Mouse (Mus musculus) kidney, adult 2 months (tissue): ENCODE measurements at regions not wholly inside any gene's neighbourhood (a gene's known extent, or its start where the extent isn't known, plus 50 kb on each side); places are given as distances from the start of the nearest gene placed in this dataset.

Experiments
- DNase-seq: peaks from one replicate; pipeline ENCODE4 v3.0.0; 2021
- H3K27ac ChIP-seq: fragments of 200-500 bp; 2 replicates; pipeline ENCODE4 v1.5.1; 2012; ENCODE audit warnings: low read depth, low read length, control low read depth, inconsistent platforms; ENCODE audit not compliant: insufficient read depth
- H3K27me3 ChIP-seq: fragments of 200-500 bp; replicated peaks from 2 replicates; pipeline ENCODE4 v1.6.1; 2012; ENCODE audit warnings: mild to moderate bottlenecking, moderate library complexity, low read length, inconsistent platforms; ENCODE audit not compliant: control insufficient read depth, insufficient read depth
- H3K36me3 ChIP-seq: fragments of 200-500 bp; 2 replicates; pipeline ENCODE4 v1.6.1; 2012; ENCODE audit warnings: mild to moderate bottlenecking, moderate library complexity, low read length, inconsistent platforms; ENCODE audit not compliant: control insufficient read depth, insufficient read depth
- H3K4me1 ChIP-seq: fragments of 200-500 bp; 2 replicates; pipeline ENCODE4 v1.6.1; 2011; ENCODE audit warnings: low read length; ENCODE audit not compliant: control insufficient read depth, insufficient read depth
- H3K4me3 ChIP-seq: fragments of 200-500 bp; 2 replicates; pipeline ENCODE4 v1.5.1; 2011; ENCODE audit warnings: mild to moderate bottlenecking, low read depth, low read length, control low read depth; ENCODE audit not compliant: insufficient read depth
- CTCF ChIP-seq: fragments of 200-500 bp; conservative IDR thresholded peaks from 2 replicates; pipeline ENCODE4 v1.5.1; 2011; ENCODE audit warnings: low read depth, mild to moderate bottlenecking, control low read depth, low read length, moderate library complexity, mixed read lengths; ENCODE audit not compliant: insufficient read depth, insufficient read length
- POLR2A ChIP-seq: fragments of 200-500 bp; IDR thresholded peaks from one replicate; pipeline ENCODE4 v1.6.1; 2011; ENCODE audit warnings: low read depth, low read length, control low read depth
- WGBS: fragments of 180-500 bp; shearing (Covaris S2); methylation state at CpG from one replicate; pipeline ENCODE4 v1.1.7; 2018; 5-methylcytosine and 5-hydroxymethylcytosine counted together

DNA sequence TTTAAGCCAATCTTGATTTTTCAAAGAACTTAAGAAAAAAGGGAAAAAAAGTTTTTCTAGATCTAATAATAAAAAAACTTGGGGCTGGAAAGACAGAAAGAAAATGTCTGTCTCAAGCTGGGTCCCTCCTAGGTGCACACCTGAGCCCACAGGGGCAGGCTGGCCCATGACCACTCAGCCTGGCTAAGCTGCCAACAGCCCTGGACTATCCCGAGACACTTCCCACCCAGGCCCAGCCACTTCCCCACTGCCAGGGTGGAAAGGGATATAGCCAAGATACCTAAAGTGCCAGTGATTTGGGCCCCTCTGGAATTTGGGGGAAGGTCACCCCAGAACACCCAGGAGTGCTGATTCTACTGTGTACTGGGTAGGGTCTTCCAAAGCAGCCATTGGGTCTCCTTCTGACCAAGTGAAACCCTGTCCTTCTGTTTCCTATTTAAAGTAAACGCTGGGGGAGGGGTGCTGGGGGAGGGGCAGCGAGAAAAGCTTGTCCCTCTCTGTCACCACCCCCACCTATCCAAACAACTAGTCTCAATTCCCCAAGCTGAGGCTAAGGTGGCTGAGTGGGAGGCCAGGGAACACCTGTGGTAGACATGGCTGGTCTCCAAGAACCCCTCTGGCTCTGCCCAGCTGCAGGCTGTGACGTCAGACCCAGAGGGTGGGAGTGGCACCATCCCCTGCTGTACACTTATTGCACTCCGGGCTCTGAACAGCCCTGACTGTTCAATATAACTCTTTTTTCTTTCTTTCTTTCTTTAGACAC is 62.6 kb downstream of the Mcfd2 start:
- Histone ChIP-seq H3K36me3 (no peaks in the 10 kb centered on the region), H3K4me1 (peaks cover 12% of the 10 kb centered on the region), H3K4me3 (no peak overlapping the region), H3K27me3 (no peaks in the 10 kb centered on the region), H3K27ac (peak overlapping the region; percentile 64)
- 29% methylated on average over 5 of the region's 5 CpGs for WGBS
- TF ChIP-seq CTCF = no peak
- no peak for DNase-seq

- Histone ChIP-seq H3K27me3 (no peaks in the 10 kb centered on the region), H3K4me3 (no peak overlapping the region), H3K4me1 (peaks cover 14% of the 10 kb centered on the region), H3K27ac (no peak overlapping the region), H3K36me3 (no peaks in the 10 kb centered on the region)
- no peak for TF ChIP-seq POLR2A
- TF ChIP-seq CTCF = no peak
- WGBS = 56% methylated on average over 6 of the region's 6 CpGs
- peak; percentile 93 for DNase-seq
These were observed 63.2 kb downstream of the Mcfd2 start for GRCm38 (mm10) chr17:87202490-87202889.

DNA sequence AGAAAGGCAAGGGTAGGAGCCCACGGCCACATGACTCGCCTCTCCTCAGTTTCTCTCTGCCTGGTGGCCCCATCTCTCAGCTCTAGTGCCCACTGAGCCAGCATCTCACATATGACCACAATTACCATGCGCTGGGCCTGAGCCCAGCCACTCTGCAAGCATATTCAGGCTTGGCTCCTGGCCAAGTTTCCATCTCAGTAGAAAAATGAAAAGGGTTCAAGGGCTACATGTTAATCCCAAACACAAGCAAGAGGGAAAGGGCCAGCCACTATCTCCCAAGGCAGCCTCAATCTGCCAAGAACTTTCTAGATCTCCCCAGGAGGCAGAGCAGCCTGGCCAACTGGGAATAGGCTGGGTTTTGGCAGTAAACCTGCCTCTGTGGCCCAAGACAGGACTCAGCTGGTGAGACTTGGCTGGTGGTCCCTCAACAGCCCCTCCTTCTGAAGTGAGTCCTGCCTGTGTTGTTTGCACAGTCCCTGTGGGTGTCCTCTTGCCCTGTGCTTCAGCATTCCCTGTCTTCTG is 65.0 kb downstream of the Mcfd2 start:
- peak; percentile 81 for DNase-seq
- no peaks in the 10 kb centered on the region for H3K36me3 ChIP-seq
- H3K27me3 ChIP-seq = no peaks in the 10 kb centered on the region
- H3K4me3 ChIP-seq = no peak overlapping the region
- H3K27ac ChIP-seq = peak overlapping the region; percentile 51
- peaks cover 14% of the 10 kb centered on the region for H3K4me1 ChIP-seq
- 61% methylated on average over 3 of the region's 3 CpGs for WGBS
- TF ChIP-seq POLR2A (no peak), CTCF (no peak)

DNA sequence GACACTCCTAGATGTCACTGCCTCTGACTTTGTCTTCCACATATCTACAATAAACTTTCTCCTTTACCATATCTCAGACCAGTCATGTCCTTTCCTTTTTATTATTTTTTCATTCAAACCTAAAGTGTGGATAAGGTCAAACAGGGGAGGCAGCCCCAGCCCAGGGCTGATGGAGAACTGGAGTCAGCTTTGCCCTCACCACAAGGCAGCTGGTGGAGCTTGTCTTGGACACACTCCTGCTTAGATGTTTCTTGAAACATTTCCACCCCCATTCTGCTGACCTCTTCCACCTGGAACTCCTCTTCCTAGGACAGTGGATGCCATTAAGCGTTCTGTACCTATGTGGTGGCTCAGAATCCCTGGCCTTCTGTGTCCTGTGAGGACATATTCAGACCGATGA is 65.6 kb downstream of the Mcfd2 start:
- Histone ChIP-seq H3K36me3 (no peaks in the 10 kb centered on the region), H3K4me1 (peaks cover 14% of the 10 kb centered on the region), H3K27me3 (no peaks in the 10 kb centered on the region), H3K27ac (peak overlapping the region; percentile 37), H3K4me3 (no peak overlapping the region)
- 87% methylated on average over 2 of the region's 2 CpGs for WGBS
- TF ChIP-seq CTCF = no peak
- TF ChIP-seq POLR2A = no peak
- no peak for DNase-seq

GRCm38 (mm10) chr17:87199134-87199533 is 66.6 kb downstream of the Mcfd2 start:
- Histone ChIP-seq H3K4me1 (peaks cover 14% of the 10 kb centered on the region), H3K27ac (no peak overlapping the region), H3K4me3 (no peak overlapping the region), H3K27me3 (no peaks in the 10 kb centered on the region), H3K36me3 (no peaks in the 10 kb centered on the region)
- DNase-seq = no peak
- TF ChIP-seq POLR2A = no peak
- 96% methylated on average over 3 of the region's 3 CpGs for WGBS

GRCm38 (mm10) chr17:87197434-87197833 is 68.3 kb downstream of the Mcfd2 start:
- Histone ChIP-seq H3K27ac (no peak overlapping the region), H3K4me1 (peaks cover 11% of the 10 kb centered on the region; the same call in 1 of the 2 replicates), H3K27me3 (no peaks in the 10 kb centered on the region), H3K4me3 (no peak overlapping the region), H3K36me3 (no peaks in the 10 kb centered on the region)
- WGBS = 93% methylated on average over 4 of the region's 4 CpGs
- DNase-seq = no peak
- no peak for TF ChIP-seq CTCF
- no peak for TF ChIP-seq POLR2A

DNA sequence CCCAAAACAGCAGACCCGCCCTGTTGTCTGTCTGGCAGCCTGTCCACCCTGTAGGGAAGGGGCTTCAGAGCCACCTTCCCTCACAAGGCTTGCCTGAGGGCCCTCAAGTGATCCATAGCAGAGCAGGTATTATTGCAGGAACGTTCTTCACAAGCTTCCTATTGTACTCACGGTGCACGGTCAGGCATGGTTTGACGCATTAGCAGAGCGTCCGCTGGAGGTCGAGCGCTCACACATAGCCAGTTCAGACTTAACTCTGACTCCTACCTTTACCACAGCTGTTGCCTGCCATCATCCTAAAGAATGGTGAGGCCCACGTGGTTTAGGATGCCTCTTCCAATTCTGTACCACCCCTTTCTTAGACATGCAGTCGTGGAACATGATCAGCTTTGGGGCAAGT is 71.1 kb downstream of the Mcfd2 start:
- Histone ChIP-seq H3K27me3 (no peaks in the 10 kb centered on the region), H3K27ac (no peak overlapping the region), H3K36me3 (no peaks in the 10 kb centered on the region), H3K4me3 (no peak overlapping the region), H3K4me1 (0 out of 2 replicates have a peak, but pooled peaks cover 2% of the 10 kb centered on the region)
- TF ChIP-seq CTCF (no peak), POLR2A (no peak)
- DNase-seq = no peak
- WGBS = 53% methylated on average over 11 of the region's 11 CpGs
